Mouse (Mus musculus): ENCODE data around the gene Rpn2. TPM values are rescaled to one million over a fixed set of nuclear protein-coding genes. Genes with fewer than 3 reads are reported as not detected.
A peak's percentile ranks its signal among the peaks of the same experiment; 100 is the strongest.

The Rpn2 gene
- polyA plus RNA-seq, 1 experiment from 2014 or later = 331 TPM

DNA sequence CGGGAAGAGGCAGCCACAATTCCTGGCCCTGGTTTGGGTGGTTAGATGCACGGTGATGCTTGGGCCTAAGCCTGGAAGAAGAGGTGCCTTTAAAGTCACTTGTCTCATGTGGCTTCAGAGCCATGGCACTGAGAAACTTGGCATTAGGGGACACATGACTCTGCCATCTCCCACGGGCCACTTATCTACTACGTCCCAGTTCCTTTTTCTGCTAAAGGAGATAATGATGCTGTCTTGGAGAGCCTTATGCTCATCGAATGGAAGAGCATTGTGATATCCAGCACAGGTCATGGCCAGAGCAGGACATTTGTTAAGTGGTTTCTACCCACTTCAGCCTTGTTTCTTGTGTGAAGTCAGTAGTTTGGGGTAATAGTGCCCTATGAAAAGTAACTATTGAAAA is 10.2 kb downstream of the Rpn2 start:
- Histone ChIP-seq H3K36me3 (peaks cover 41% of the 10 kb centered on the region), H3K27me3 (replicated peaks) (no peaks in the 10 kb centered on the region), H3K27ac (no peak overlapping the region), H3K4me3 (replicated peaks) (no peak overlapping the region), H3K9me3 (no peaks in the 10 kb centered on the region), H3K9ac (no peak overlapping the region), H3K4me1 (replicated peaks) (0 out of 2 replicates have a peak, but pooled peaks cover 3% of the 10 kb centered on the region), H3K4me2 (replicated peaks) (no peak overlapping the region)
- WGBS = 91% methylated on average over 5 of the region's 5 CpGs
- no peak for ATAC-seq

DNA sequence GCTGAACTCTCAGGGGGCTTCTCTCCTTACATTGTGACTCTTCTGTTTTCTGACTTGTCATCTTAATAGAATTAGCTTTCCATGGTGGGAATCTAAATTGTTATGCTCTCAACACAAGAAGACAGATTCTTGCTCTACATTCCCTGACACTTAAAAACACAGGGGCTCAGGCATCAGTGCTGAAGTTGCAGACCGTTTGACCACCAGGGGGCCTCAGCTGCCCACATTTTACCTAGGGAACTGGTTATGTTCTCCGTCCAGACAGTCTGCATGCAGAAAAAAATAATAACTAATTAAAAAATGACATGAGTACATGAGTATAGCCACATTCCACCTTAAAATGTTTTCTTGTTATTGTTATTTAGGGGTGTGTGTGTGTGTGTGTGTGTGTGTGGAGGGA is 13.3 kb downstream of the Rpn2 start:
- no peak overlapping the region for H3K9ac ChIP-seq
- peaks cover 47% of the 10 kb centered on the region for H3K36me3 ChIP-seq
- no peak for ATAC-seq
- H3K4me1 ChIP-seq (replicated peaks) = 0 out of 2 replicates have a peak, but pooled peaks cover 3% of the 10 kb centered on the region
- no peak overlapping the region for H3K4me3 ChIP-seq (replicated peaks)
- no peak overlapping the region for H3K4me2 ChIP-seq (replicated peaks)
- no peaks in the 10 kb centered on the region for H3K27me3 ChIP-seq (replicated peaks)
- WGBS = 20% methylated on average over 2 of the region's 2 CpGs
- H3K27ac ChIP-seq = no peak overlapping the region
- H3K9me3 ChIP-seq = no peaks in the 10 kb centered on the region

DNA sequence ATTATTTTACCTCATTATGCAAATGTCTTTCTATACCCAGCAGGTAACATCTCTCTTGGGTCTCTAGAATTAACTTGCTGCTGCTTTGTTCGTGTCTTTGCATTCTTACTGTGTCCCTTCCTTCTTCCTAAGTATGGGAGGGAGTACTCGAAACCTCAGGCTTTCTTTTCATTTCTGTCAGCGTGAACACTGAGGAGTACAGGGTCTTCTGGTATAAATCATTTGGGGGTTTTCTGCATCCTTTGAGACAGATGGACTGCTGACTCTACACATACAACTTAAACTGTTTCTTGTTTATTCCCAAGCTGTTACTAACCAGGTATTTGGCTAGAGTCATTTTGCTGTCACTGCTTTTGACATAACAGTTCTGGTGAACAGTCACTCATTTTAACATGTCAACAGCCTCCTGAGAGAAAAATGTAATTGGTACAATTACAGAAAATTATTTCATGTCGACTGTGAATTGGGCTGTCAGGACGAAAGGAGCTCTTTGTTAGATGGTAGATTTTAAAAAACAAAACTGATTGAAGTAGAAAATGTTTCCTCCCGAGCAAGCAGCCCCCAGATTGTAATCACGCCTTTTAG is 17.4 kb downstream of the Rpn2 start:
- no peak overlapping the region for H3K27ac ChIP-seq
- H3K27me3 ChIP-seq (replicated peaks) = no peaks in the 10 kb centered on the region
- H3K9ac ChIP-seq = no peak overlapping the region
- peaks cover 67% of the 10 kb centered on the region for H3K36me3 ChIP-seq
- no peaks in the 10 kb centered on the region for H3K4me1 ChIP-seq (replicated peaks)
- no peak overlapping the region for H3K4me2 ChIP-seq (replicated peaks)
- ATAC-seq = no peak
- H3K9me3 ChIP-seq = no peaks in the 10 kb centered on the region
- WGBS = 74% methylated on average over 7 of the region's 7 CpGs
- H3K4me3 ChIP-seq (replicated peaks) = no peak overlapping the region

DNA sequence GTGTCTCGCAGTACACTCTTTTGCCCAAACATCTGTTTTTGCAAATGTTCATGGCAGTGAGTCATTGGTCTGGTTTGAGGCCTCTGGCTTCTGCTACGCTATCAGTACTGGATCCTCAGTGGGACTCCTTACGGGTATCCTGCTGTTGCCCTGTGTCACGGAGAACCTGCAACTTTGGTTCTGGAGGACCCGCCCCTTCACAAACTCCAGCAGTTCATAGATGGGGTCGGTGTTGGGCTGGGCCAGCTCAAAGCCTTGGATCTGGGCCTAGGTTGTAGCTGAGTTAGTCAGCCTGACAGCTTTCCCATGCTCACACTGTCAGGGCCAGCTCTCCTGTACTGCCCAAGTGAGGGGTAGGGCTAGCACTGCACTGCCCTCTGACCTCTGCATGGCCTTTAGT is 21.2 kb downstream of the Rpn2 start:
- no peak overlapping the region for H3K4me3 ChIP-seq (replicated peaks)
- no peak overlapping the region for H3K4me2 ChIP-seq (replicated peaks)
- peaks cover 58% of the 10 kb centered on the region for H3K36me3 ChIP-seq
- H3K9me3 ChIP-seq = no peaks in the 10 kb centered on the region
- no peak overlapping the region for H3K9ac ChIP-seq
- 91% methylated on average over 6 of the region's 6 CpGs for WGBS
- no peaks in the 10 kb centered on the region for H3K27me3 ChIP-seq (replicated peaks)
- ATAC-seq = no peak
- no peak overlapping the region for H3K27ac ChIP-seq
- no peaks in the 10 kb centered on the region for H3K4me1 ChIP-seq (replicated peaks)

DNA sequence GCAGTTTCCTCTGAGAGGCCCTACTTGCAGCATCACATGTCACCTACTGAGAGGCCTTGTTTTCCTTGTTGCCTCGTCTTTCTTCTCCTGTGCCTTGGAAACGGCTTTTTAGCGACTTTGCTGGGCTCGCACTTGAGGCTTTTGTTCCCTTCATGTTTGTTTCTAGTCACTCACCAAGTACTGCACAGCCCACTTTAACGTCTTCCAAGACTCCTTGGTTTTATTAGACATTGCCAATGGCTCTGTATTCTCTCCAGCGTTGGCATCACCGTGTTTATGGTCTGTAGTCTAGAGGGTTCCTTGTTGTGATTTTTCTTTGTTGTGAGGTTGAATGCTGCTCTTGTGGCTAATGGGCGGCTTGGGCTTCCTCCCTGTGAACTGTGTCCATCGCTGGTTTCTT is 24.3 kb downstream of the Rpn2 start:
- Histone ChIP-seq H3K36me3 (peaks cover 43% of the 10 kb centered on the region), H3K27me3 (replicated peaks) (no peaks in the 10 kb centered on the region), H3K4me1 (replicated peaks) (peaks cover 6% of the 10 kb centered on the region), H3K9me3 (no peaks in the 10 kb centered on the region), H3K27ac (no peak overlapping the region), H3K9ac (no peak overlapping the region), H3K4me3 (replicated peaks) (no peak overlapping the region), H3K4me2 (replicated peaks) (no peak overlapping the region)
- no peak for ATAC-seq
- 80% methylated on average over 9 of the region's 9 CpGs for WGBS

DNA sequence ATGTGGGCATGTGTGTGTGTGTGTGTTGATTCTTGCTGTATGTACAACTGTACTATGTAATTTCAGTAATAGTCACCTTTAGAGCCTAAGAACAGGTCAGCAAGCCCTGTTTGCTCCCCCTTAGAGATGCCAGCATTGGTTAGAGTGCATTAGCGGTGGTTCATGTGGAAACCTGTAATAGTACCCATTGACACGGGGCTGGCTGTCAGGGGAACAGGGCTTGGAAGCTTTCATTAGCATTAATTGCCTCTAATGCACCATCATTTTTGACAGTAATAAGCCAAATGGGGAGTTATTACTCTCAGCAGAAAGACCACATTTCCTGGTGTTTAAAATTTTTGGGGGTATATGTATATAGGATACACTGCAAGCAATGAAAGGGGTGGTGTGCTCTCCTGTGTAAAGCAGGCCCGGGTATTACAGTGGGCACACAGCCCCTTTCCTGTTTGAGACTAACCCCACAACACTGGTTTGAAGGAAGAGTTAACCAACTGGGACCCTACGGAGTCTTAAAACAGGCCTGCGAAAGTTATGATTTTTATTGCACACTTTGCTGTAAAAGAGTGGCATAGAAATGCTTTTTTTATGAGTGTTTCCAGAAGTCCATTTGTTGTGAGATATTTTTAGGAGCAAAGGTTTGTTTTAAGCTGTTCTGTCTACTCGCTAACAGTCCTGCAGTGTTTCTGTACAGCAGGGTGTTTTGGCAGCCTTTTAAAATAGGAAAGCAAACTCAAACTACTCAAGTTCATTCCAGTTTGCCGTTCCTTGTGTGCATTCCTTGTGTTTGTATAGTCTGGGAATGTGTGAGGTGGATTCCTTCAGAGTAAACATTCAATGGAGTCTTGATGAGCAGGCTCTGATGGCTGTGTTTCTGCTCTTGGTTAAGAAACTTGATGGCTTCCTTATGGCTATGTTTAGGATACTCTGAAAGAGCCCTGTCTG is 27.5 kb downstream of the Rpn2 start:
- H3K9ac ChIP-seq = no peak overlapping the region
- H3K4me1 ChIP-seq (replicated peaks) = peaks cover 6% of the 10 kb centered on the region
- H3K4me3 ChIP-seq (replicated peaks) = no peak overlapping the region
- H3K36me3 ChIP-seq = peaks cover 22% of the 10 kb centered on the region
- no peak overlapping the region for H3K4me2 ChIP-seq (replicated peaks)
- H3K9me3 ChIP-seq = no peaks in the 10 kb centered on the region
- 35% methylated on average over 7 of the region's 7 CpGs for WGBS
- no peaks in the 10 kb centered on the region for H3K27me3 ChIP-seq (replicated peaks)
- peak overlapping the region; percentile 64 for H3K27ac ChIP-seq
- ATAC-seq = peak; percentile 72

DNA sequence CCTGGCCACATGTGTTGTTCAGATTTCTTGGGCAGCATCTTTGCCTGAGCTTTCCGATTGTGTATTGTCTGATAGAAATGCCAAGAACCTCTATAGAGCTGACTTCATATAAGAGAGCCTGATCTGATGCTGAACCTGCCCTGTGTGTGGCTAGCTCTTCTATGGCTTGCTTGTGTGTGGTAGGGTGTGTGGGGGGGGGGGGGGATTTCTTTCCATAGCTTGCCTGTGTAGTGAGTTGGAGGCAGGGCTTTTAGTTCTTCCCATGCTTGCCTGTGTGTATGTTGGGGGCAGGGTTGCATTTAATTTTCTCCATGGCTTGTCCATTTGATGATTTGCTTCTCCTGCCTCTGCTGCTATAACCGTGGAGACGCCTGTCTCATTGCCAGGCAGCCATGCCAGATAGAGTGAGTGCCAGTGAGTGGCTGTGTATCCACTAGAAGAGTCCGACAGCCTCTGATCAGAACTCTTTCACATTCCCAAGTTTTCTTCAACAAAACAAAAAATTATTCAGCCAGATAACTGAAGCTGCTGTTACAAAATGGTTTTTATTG is 29.0 kb downstream of the Rpn2 start:
- Histone ChIP-seq H3K36me3 (peaks cover 21% of the 10 kb centered on the region), H3K4me2 (replicated peaks) (no peak overlapping the region), H3K27ac (peak overlapping the region; percentile 69), H3K4me3 (replicated peaks) (no peak overlapping the region), H3K27me3 (replicated peaks) (no peaks in the 10 kb centered on the region), H3K9me3 (no peaks in the 10 kb centered on the region), H3K4me1 (replicated peaks) (peaks cover 6% of the 10 kb centered on the region), H3K9ac (no peak overlapping the region)
- no peak for ATAC-seq
- WGBS = 61% methylated on average over 4 of the region's 4 CpGs

DNA sequence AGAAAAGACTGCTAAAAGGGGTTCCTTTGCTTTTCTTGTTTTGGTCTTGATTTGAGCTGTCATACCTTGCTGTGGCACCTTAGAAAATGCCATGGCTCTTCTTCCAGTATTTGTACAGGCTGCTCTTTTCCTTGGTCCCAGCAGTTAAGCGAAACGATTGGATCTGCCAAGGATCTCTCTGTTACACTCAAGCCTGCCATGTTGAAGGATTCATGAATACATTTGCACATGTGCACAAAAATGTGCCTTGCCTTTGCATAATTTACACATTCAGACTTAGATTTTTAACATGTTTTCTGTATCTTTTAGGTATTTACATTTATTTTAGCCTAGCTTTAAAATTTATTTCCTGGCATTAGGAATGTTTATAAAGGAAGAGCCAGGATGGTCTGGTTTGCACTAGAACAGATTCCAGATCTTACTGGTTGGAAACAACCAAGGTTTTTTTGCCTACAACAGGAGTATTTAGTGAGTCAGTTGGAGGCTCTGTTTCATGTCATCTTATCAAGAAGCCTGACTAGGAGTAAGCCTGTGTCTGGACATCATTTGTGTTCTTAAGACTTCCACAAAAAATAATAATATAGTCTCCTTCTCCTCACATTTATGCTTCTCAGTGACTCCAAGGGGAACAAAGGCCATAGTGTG is 29.6 kb downstream of the Rpn2 start:
- Histone ChIP-seq H3K9ac (no peak overlapping the region), H3K4me1 (replicated peaks) (peaks cover 6% of the 10 kb centered on the region), H3K27ac (peak overlapping the region; percentile 69), H3K4me2 (replicated peaks) (no peak overlapping the region), H3K9me3 (no peaks in the 10 kb centered on the region), H3K4me3 (replicated peaks) (no peak overlapping the region), H3K27me3 (replicated peaks) (no peaks in the 10 kb centered on the region), H3K36me3 (peaks cover 25% of the 10 kb centered on the region)
- ATAC-seq = peak; percentile 75
- 49% methylated on average over 2 of the region's 2 CpGs for WGBS

DNA sequence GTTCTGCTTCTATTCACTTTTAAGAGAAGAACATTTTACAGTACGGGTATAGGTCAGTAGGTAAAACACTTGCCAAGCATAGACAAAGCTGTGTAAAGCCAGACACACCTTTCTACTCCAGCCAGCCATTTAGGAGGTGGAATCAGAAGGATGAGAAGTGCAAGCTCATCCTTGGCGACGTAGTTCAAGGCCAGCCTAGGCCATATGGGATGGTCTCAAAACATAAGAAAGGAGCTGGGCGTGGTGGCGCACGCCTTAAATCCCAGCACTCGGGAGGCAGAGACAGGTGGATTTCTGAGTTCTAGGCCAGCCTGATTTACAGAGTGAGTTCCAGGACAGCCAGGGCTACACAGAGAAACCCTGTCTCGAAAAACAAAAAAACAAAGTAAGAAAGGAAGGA is 30.8 kb downstream of the Rpn2 start:
- Histone ChIP-seq H3K9ac (no peak overlapping the region), H3K27me3 (replicated peaks) (no peaks in the 10 kb centered on the region), H3K36me3 (peaks cover 22% of the 10 kb centered on the region), H3K4me1 (replicated peaks) (peaks cover 6% of the 10 kb centered on the region), H3K4me2 (replicated peaks) (no peak overlapping the region), H3K4me3 (replicated peaks) (no peak overlapping the region), H3K9me3 (no peaks in the 10 kb centered on the region), H3K27ac (no peak overlapping the region)
- ATAC-seq = no peak
- 92% methylated on average over 8 of the region's 8 CpGs for WGBS

DNA sequence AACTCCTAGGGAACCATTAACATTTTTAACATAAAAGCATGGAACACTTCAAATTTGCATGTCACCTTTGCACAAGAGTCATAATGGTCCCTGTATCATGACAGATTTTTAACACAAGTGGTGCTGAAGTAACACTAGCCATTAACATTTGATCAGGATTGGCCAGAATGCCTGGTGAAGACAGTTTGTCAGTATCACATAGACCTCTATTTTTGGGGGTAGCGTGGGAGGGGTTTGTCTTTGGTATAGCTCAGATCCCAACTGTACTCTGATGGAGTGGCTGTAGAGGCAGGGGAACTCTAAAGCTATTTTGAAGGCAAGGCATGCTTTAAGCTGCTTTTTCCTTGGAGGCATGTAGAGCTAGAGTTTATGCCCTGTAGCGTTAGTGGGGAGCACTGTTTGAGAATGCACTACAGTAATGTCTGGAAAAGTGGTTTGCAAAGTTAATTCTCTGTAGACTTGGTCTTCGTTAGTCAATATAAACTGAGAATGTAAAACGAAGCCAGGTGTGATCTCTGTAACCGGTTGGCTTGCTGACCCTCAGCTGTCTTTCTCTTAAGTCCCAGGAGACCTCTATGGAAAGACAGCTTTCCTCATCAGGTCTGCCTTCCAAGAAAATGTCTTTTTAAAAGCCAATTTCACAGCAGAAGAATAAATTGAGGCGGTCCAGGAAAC is 32.3 kb downstream of the Rpn2 start:
- Histone ChIP-seq H3K36me3 (peaks cover 31% of the 10 kb centered on the region), H3K27ac (no peak overlapping the region), H3K9me3 (no peaks in the 10 kb centered on the region), H3K9ac (no peak overlapping the region), H3K4me1 (replicated peaks) (peaks cover 1% of the 10 kb centered on the region), H3K27me3 (replicated peaks) (no peaks in the 10 kb centered on the region), H3K4me3 (replicated peaks) (no peak overlapping the region), H3K4me2 (replicated peaks) (no peak overlapping the region)
- 92% methylated on average over 6 of the region's 6 CpGs for WGBS
- ATAC-seq = no peak

DNA sequence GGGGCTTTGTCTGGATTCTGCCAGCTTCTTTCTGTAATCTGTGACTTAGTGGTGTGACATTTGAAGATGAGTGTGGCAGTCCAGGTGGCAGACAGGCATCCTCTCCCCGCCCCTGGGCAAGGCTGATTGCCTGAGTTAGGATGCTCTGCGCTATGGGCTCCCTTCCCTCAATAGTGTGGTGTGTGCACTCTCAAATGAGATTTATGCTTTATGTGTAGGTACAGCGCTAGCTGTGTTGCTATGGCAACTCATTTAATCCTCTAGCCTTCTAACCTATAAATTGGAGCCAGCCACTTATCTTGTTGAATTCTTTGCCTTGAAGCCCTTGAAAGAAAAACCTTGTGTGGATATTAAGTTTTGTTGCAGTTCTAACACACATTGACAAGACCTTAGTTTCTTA is 34.9 kb downstream of the Rpn2 start:
- H3K9ac ChIP-seq = no peak overlapping the region
- H3K9me3 ChIP-seq = no peaks in the 10 kb centered on the region
- H3K27ac ChIP-seq = no peak overlapping the region
- no peaks in the 10 kb centered on the region for H3K27me3 ChIP-seq (replicated peaks)
- no peak for ATAC-seq
- no peak overlapping the region for H3K4me2 ChIP-seq (replicated peaks)
- H3K4me3 ChIP-seq (replicated peaks) = no peak overlapping the region
- WGBS = 84% methylated on average over 3 of the region's 3 CpGs
- no peaks in the 10 kb centered on the region for H3K4me1 ChIP-seq (replicated peaks)
- peaks cover 54% of the 10 kb centered on the region for H3K36me3 ChIP-seq

DNA sequence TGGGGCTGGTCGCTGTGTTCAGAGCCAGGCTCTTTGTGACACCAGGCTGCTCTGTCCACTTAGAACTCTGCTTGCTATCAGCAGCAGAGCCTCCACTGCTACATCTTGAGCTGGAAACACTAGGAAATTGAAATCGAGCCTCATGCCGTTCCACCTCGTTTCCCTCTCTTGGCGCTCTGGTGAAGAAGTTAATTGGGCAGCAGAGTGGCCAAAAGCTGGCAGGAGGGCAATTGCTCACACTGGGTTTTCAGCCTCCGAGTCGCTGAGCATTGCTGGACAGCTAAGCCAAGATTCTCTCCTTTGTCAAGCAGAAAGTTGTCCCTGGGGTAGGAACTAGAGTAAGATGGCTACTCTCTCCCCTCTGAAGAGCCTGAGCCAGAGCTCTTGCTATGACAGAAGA is 35.5 kb downstream of the Rpn2 start:
- no peak overlapping the region for H3K9ac ChIP-seq
- H3K4me2 ChIP-seq (replicated peaks) = no peak overlapping the region
- H3K27me3 ChIP-seq (replicated peaks) = no peaks in the 10 kb centered on the region
- 83% methylated on average over 7 of the region's 7 CpGs for WGBS
- no peak for ATAC-seq
- no peaks in the 10 kb centered on the region for H3K9me3 ChIP-seq
- H3K4me1 ChIP-seq (replicated peaks) = no peaks in the 10 kb centered on the region
- H3K4me3 ChIP-seq (replicated peaks) = no peak overlapping the region
- peaks cover 54% of the 10 kb centered on the region for H3K36me3 ChIP-seq
- no peak overlapping the region for H3K27ac ChIP-seq

Data from intestine, embryonic 15.5 days (tissue).